Mouse (Mus musculus): ENCODE measurements around the gene Cd52.

GRCm38 (mm10) chr4:134118126-134118800 lies 23.4 kb upstream of the Cd52 start:
- TF ChIP-seq EP300 (IDR thresholded peaks at IDR 0.05; ENCODE audit: low read depth) (no peak), CTCF (IDR thresholded peaks at IDR 0.05; ENCODE audit: low read depth) (no peak)
